Mouse (Mus musculus) embryo, embryonic 11.5 days (tissue): ENCODE results near the gene Eno3.

ENCODE experiments used
- DNase-seq: peaks from one replicate; pipeline ENCODE4 v3.0.0-alpha.2; 2012; ENCODE audit warnings: low read depth, low spot score

Eno3 gene

GRCm38 (mm10) chr11:70657573-70657972, 571 bp downstream of the Eno3 start:
- DNase-seq, result no peak

DNA sequence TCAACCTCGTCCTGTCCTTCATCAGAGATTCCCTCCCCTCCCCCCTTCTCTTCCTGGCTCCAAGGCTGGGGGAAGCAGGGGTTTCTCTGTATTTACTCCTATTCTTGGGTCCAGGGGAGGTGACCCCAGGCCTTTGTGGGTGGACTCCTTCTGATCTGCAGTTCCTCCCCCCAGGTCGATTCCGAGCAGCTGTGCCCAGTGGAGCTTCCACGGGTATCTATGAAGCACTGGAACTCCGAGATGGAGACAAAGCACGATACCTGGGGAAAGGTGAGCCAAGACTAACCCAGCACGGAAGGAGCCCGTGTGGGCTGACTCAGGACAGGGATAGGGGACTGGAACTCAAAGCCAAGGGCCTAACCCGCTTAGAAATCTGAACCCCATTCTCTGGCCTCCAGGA, 989 bp downstream of the Eno3 start:
- no peak for DNase-seq

DNA sequence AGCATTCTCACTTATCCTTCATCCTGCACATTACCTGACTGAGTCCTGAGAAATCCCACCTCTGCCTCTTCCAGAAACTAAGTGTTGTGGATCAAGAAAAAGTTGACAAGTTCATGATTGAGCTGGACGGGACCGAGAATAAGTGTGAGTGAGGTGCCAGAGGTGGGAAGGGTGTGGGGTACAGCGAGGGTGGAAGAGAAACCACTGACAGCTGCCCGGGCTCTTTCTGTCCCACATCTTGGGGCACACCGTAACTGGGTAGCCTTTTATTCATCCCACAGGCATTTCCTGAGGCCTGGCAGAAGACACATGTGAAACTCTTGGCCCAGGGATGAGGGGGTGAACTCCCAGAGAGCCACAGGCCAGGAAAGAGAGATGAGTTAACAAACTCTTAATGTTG, 1.5 kb downstream of the Eno3 start:
- no peak for DNase-seq

DNA sequence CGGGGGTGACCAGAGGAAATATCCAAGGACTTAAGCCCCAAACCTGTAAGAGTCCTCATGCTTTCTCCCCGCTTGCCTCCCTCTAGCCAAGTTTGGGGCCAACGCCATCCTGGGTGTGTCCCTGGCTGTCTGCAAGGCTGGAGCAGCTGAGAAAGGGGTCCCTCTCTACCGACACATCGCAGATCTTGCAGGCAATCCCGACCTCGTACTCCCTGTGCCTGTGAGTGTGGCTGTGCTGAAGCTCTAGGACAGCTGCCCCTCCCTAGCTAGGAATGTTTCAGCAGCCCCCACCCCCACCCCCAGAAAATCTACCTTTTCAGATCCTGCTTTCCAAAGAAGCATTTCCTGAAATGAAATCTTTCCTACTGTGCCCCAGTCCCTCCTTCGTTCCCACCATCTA, 1.9 kb downstream of the Eno3 start:
- no peak for DNase-seq

- DNase-seq, result no peak
These were observed 3.6 kb downstream of the Eno3 start for GRCm38 (mm10) chr11:70660571-70660970.

DNA sequence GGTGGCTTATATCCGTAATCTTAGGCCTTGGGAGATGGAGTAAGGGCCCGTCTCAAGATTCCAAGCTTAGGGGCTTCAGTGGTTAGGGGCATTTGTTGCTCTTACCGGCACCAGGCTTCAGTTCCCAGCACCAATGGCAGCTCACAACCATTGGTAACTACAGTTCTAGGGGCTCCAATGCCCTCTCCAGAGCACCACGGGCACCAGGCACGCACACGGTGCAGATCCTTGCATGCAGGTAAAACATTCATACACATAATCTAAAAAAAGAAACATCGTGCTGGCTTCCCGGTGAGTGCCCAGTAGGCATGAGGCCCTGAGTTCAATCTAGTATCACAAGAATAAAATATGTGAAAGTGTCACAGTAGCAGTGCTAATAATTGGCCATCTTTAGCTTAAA, 6.1 kb downstream of the Eno3 start:
- DNase-seq, result no peak

DNA sequence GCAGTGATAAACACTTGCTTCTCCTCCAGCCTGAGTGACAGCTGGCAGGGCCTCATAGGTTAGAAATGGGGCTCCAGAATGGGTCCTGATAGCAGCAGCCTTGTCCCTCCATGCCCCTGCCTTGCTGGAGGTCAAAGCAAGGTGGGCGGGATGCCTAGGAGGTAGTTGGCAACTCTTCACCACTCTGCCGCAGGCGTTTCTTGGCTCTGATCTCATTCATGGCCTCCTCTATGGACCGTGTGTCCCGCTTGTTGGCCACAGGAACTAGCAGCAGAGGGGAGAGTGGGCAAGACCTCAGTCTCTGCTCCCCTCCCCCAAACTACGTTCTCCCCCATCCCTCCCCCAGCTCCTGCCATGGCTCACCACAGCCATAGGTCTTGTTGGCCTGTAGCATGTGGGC, 7.0 kb downstream of the Eno3 start:
- DNase-seq, result no peak

GRCm38 (mm10) chr11:70664741-70665140, 7.7 kb downstream of the Eno3 start:
- no peak for DNase-seq

DNA sequence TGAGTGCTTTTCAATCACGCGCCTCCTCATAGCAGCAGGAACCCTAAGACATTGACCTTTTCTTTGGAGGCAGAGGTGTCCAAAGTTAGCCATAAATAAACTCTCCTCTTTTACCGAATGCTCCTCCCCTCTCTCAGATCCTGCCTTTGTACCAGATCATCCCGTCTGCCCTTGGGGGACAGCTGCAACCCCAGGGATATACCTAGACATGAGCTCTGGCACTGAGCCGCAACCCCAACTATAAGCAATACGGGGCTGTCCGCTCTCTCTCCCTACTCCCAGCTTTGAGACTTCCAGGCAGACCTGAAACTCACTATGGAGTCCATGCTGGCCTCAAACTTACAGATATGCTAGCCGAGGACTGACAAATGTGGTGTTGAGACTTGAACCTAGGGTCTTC, 9.7 kb downstream of the Eno3 start:
- DNase-seq, result no peak

- DNase-seq, result no peak
These were observed 10.5 kb downstream of the Eno3 start for GRCm38 (mm10) chr11:70667271-70668150.

GRCm38 (mm10) chr11:70668335-70668770, 11.4 kb downstream of the Eno3 start:
- no peak for DNase-seq

GRCm38 (mm10) chr11:70668771-70669505, 11.9 kb downstream of the Eno3 start, which contains the start of gene Spag7:
Gene Spag7 (minus strand): TSS chr11:70669416.
- peak; percentile 96 for DNase-seq

DNA sequence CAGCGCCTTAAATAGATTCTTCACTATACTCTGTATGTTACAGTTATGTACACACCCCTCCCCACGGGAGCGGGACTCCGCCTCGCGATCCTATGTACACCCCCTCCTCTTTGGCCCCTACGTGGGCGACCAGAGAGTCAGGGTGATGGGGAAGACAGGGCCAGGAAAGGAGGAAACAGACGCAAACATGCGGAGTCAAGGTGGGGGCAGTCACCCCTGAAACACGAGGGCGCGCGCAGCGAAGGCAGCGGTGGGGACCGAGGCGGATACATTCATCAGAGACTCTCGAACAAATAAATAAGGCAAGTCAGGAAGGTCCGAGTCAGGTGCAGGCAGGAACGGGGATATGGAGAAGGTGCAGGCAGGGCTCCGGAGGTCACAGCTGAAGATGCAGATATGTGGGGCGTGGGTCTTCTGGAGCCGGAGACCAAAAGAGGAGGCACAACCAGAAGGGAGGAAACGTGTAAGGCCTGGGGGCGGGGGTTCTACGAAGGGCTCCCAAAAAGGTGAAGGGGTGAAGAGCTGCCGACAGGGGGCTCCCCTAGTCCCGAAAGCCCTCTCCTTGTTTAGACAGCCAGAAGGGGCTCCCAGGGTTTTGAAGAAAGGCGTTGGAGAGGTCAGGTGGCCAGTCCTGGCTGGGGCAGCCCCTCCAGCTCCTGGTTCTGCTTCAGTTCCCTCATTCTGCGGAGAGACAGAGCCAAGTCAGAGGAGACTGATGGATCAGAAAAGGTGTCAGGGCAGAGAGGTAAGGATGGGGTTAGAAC, 12.8 kb downstream of the Eno3 start:
- DNase-seq, result peak; percentile 69

- DNase-seq, result no peak
These were observed 13.5 kb downstream of the Eno3 start for GRCm38 (mm10) chr11:70670483-70670882.

- DNase-seq, result no peak
These were observed 14.5 kb downstream of the Eno3 start for GRCm38 (mm10) chr11:70671333-70672047.

- no peak for DNase-seq
These were observed 17.0 kb downstream of the Eno3 start for GRCm38 (mm10) chr11:70674014-70674413.

- no peak for DNase-seq
These were observed 17.5 kb downstream of the Eno3 start for GRCm38 (mm10) chr11:70674501-70674900.

DNA sequence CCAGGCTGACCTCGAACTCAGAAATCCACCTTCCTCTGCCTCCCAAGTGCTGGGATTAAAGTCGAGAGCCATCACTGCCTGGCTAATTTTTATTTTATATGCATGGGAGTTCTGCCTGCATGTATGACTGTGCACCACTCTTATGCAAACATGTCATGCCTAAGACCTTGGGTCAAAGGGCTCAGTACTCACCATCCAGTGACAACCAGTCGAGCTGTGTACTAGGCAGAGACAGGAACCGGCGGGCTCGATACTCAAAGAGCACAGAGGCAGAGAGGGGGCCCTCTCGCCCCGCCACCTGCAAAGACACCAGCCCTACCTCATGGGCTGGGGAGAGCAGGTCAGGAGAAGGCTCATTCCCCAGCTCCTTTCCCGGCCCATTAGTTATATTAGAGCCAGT, 21.1 kb downstream of the Eno3 start:
- no peak for DNase-seq

GRCm38 (mm10) chr11:70678576-70678975, 21.6 kb downstream of the Eno3 start:
- no peak for DNase-seq

GRCm38 (mm10) chr11:70679361-70679760, 22.4 kb downstream of the Eno3 start:
- no peak for DNase-seq

DNA sequence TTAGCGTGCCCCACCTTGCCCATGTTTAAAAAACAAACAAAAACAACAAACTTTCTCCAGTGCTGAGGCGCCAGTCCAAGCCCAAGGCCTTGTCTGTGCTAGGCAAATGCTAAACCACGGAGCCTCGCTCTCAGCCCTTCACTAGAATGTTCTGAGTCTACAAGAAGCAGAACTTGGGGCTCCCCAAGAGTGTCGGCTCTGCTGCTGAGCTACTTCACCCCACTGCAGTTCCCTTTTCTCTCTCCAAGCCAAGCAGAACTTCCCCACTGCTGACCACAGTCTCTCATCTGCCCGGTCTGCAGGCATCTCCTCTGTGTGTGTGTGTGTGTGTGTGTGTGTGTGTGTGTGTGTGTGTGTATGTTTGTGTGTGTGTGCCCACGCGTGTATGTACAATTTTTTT, 22.9 kb downstream of the Eno3 start:
- DNase-seq, result no peak
